In genomic region chr12:117501180-117501579, GRCm38 (mm10) we compare ENCODE assay signal across 12 mouse cellular contexts. TPM values are rescaled to one million over a fixed set of nuclear protein-coding genes. Genes with fewer than 3 reads are reported as not detected.
DNase-seq lines count a peak whose midpoint lies in the region; ATAC-seq and TF ChIP-seq lines count a peak whose summit lies in the region.
"Had no signal": no experiment of that assay in that cellular context is flagged by ENCODE, and none has a peak within 500 bp of the region (broad histone marks: within the 10 kb centered on the region; RNA-seq: fewer than 3 reads in every experiment).

No protein-coding gene starts in this region.

- no peaks in the 10 kb centered on the region for H3K36me3 ChIP-seq in kidney, embryonic 15.5 days
- H3K36me3 ChIP-seq in heart, embryonic 15.5 days: no peaks in the 10 kb centered on the region
- H3K36me3 ChIP-seq: hindbrain, embryonic 12.5 days had no signal

- DNase-seq in kidney, adult 18-20 months: no peak
- peak; percentile 57 to 78 for DNase-seq in left cerebral cortex, adult 9 months (ENCODE audit: low spot score in 2 of 2)
- DNase-seq in B cell, adult 2 months: no peak
- DNase-seq in spleen, postnatal 36 days (ENCODE audit: low spot score in 2 of 2): no peak
- DNase-seq: thymus, postnatal 36 days had no signal

- peak; percentile 68 for ATAC-seq in kidney, embryonic 15.5 days (replicated peaks; ENCODE audit: low FRiP score)
- ATAC-seq in heart, embryonic 15.5 days (replicated peaks; ENCODE audit: insufficient number of reproducible peaks, insufficient read depth, low FRiP score, low read depth): no peak
- no peak for ATAC-seq in megakaryocyte progenitor cell, adult 5-6 weeks (replicated peaks; ENCODE audit: poor library complexity)
- ATAC-seq: forebrain, embryonic 16.5 days had no signal

- no peak for TF ChIP-seq CTCF in cortical plate, adult 2 months (IDR thresholded peaks at IDR 0.05; ENCODE audit: extremely low read depth, insufficient read depth, low read length)

- WGBS in kidney, embryonic 15.5 days: 62% methylated on average over 4 of the region's 4 CpGs
- WGBS in heart, embryonic 15.5 days: 40% methylated on average over 4 of the region's 4 CpGs

- no peaks in the 10 kb centered on the region for H3K9me3 ChIP-seq in kidney, embryonic 15.5 days (replicated peaks)
- no peaks in the 10 kb centered on the region for H3K9me3 ChIP-seq in heart, embryonic 15.5 days (replicated peaks)
- H3K9me3 ChIP-seq: hindbrain, embryonic 12.5 days had no signal

- no peak overlapping the region for H3K9ac ChIP-seq in kidney, embryonic 15.5 days
- H3K9ac ChIP-seq in heart, embryonic 15.5 days: no peak overlapping the region
- H3K9ac ChIP-seq: hindbrain, embryonic 12.5 days had no signal

- H3K4me2 ChIP-seq in kidney, embryonic 15.5 days: no peak overlapping the region
- no peak overlapping the region for H3K4me2 ChIP-seq in heart, embryonic 15.5 days
- H3K4me2 ChIP-seq: hindbrain, embryonic 12.5 days had no signal

- H3K4me1 ChIP-seq in kidney, embryonic 15.5 days: peaks cover 17% of the 10 kb centered on the region
- peaks cover 8% of the 10 kb centered on the region for H3K4me1 ChIP-seq in cortical plate, adult 2 months (ENCODE audit: control insufficient read depth, insufficient read depth, low read length)
- H3K4me1 ChIP-seq in heart, embryonic 15.5 days (replicated peaks): peaks cover 5% of the 10 kb centered on the region; the same call in 1 of the 2 replicates
- H3K4me1 ChIP-seq: hindbrain, embryonic 12.5 days; megakaryocyte, embryonic 14.5 days had no signal

- no peak overlapping the region for H3K4me3 ChIP-seq in kidney, embryonic 15.5 days (replicated peaks)
- no peak overlapping the region for H3K4me3 ChIP-seq in cortical plate, adult 2 months (ENCODE audit: insufficient read depth, low read length)
- H3K4me3 ChIP-seq in heart, embryonic 15.5 days: no peak overlapping the region
- H3K4me3 ChIP-seq: hindbrain, embryonic 12.5 days; megakaryocyte, embryonic 14.5 days had no signal

- no peaks in the 10 kb centered on the region for H3K27me3 ChIP-seq in kidney, embryonic 15.5 days
- H3K27me3 ChIP-seq in heart, embryonic 15.5 days: no peaks in the 10 kb centered on the region
- H3K27me3 ChIP-seq: hindbrain, embryonic 12.5 days; megakaryocyte, embryonic 14.5 days had no signal

- TF ChIP-seq POLR2A in cortical plate, adult 2 months (IDR thresholded peaks at IDR 0.05; ENCODE audit: extremely low read depth, insufficient read depth, low read length): no peak

- 0 out of 2 replicates have a peak overlapping the region, but pooled peaks have one; percentile 37 for H3K27ac ChIP-seq in kidney, embryonic 15.5 days
- H3K27ac ChIP-seq in cortical plate, adult 2 months (ENCODE audit: insufficient read depth, low read length): peak overlapping the region; percentile 73
- peak overlapping the region; percentile 8; the same call in 1 of the 2 replicates for H3K27ac ChIP-seq in heart, embryonic 15.5 days
- H3K27ac ChIP-seq: hindbrain, embryonic 12.5 days had no signal

RNA-seq across cellular contexts. Expression of gene Rapgef5, which starts 15.1 kb away (rescaled TPM):
- 14.2 and 15.1 TPM in 2 replicates for polyA plus RNA-seq in kidney, embryonic 15.5 days (2015; fragmentation: Nextera tagmentation; extraction: Ambion mirVana)
- 61.7 and 74.1 TPM in 2 replicates for polyA plus RNA-seq in cortical plate, adult 2 months (2012; rRNA removed)
- 15.3 and 16.3 TPM in 2 replicates for polyA plus RNA-seq in heart, embryonic 15.5 days (2015; fragmentation: Nextera tagmentation; extraction: Ambion mirVana)
- total RNA-seq in megakaryocyte progenitor cell, adult 5-6 weeks (2015): 3.0 and 4.9 TPM in 2 replicates
- total RNA-seq in megakaryocyte progenitor cell, adult 5-6 weeks (2017): 3.6 and 5.9 TPM in 2 replicates

Comparison
In these comparisons a context has a peak if more than half of its experiments do, and no peak if none do; other contexts are left out.
1. H3K27ac ChIP-seq: peak in every context shown above with its lines; median percentile 73 in cortical plate, adult 2 months; 37 in kidney, embryonic 15.5 days; 8 in heart, embryonic 15.5 days.
2. DNase-seq: peak in left cerebral cortex, adult 9 months (2 of 2); none in kidney, adult 18-20 months (single experiment), B cell, adult 2 months (0 of 2) and spleen, postnatal 36 days (0 of 2).